Mouse (Mus musculus): Measurements from ENCODE around the gene 4930548H24Rik. TPM values are rescaled to one million over a fixed set of nuclear protein-coding genes. Genes with fewer than 3 reads are reported as not detected.

The 4930548H24Rik gene
- not detected in 2 replicates for polyA plus RNA-seq (2015; fragmentation: Nextera tagmentation; extraction: Ambion mirVana)

GRCm38 (mm10) chr5:31485440-31485839 is at the start of gene 4930548H24Rik:
TSS of gene 4930548H24Rik (plus strand) at chr5:31485740.
- H3K9me3 ChIP-seq, result no peaks in the 10 kb centered on the region
- no peaks in the 10 kb centered on the region for H3K4me1 ChIP-seq (replicated peaks)
- 97% methylated on average over 3 of the region's 3 CpGs for WGBS
- no peak within 1 kb of the TSS for H3K9ac ChIP-seq
- no peaks in the 10 kb centered on the region for H3K27me3 ChIP-seq
- H3K4me3 ChIP-seq, result no peak within 1 kb of the TSS
- no peak within 1 kb of the TSS for H3K27ac ChIP-seq (replicated peaks)
- ATAC-seq (ENCODE audit: low FRiP score, low read depth), result no peak
- peaks cover 23% of the 10 kb centered on the region for H3K36me3 ChIP-seq
- no peak within 1 kb of the TSS for H3K4me2 ChIP-seq

DNA sequence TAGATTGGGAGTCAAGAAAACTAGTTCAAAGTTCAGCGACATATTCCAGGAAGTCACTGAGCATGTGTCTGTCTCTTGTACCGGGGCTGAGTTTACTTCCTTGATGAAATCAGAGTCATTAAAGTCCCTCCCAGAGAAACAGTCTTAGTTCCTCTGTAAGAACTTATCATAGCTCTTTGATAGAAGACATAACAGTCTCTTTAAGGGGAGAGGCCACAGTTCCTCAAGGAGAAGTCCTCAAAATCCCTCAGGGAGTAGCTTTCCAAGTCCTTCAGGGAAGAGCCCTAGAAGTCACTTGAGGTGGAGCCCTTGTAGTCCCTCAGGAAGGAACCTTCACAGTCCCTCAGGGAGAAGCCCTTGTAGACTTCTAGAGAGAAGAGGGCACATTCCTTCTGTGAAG is 34.2 kb upstream of the 4930548H24Rik start:
- Histone ChIP-seq H3K27me3 (no peaks in the 10 kb centered on the region), H3K9ac (no peak overlapping the region), H3K27ac (replicated peaks) (no peak overlapping the region), H3K36me3 (no peaks in the 10 kb centered on the region), H3K9me3 (no peaks in the 10 kb centered on the region), H3K4me1 (replicated peaks) (peaks cover 15% of the 10 kb centered on the region), H3K4me3 (no peak overlapping the region), H3K4me2 (peak overlapping the region; percentile 66; the same call in 1 of the 2 replicates)
- 87% methylated on average over 2 of the region's 2 CpGs for WGBS
- ATAC-seq (ENCODE audit: low FRiP score, low read depth), result no peak

- Histone ChIP-seq H3K27ac (replicated peaks) (peak within 1 kb of the TSS; percentile 59), H3K4me1 (replicated peaks) (peaks cover 15% of the 10 kb centered on the region), H3K9me3 (no peaks in the 10 kb centered on the region), H3K4me2 (peak within 1 kb of the TSS; percentile 66), H3K27me3 (no peaks in the 10 kb centered on the region), H3K36me3 (no peaks in the 10 kb centered on the region), H3K4me3 (peak within 1 kb of the TSS; percentile 61), H3K9ac (peak within 1 kb of the TSS; percentile 49)
- WGBS, result 6% methylated on average over 23 of the region's 23 CpGs
- ATAC-seq (ENCODE audit: low FRiP score, low read depth), result peak; percentile 99
These were observed 33.5 kb upstream of the 4930548H24Rik start, which contains the start of gene Zfp512 for GRCm38 (mm10) chr5:31451878-31452561. TSS of gene Zfp512 (plus strand) at chr5:31452431.

DNA sequence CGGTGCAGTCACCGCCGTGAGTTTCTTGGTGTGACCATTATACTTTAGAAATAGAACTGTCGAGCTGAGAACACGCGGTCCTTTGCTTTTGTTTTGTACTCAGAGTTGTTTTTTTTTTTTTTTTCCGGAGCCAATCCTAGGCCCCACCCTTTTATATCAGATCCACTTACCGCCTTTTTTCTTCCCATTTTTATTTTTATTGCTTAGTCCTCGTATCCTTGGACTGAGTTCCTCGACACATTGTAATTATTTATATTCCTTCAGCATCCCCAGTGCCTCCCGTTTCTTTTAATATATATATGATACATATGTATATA is 33.0 kb upstream of the 4930548H24Rik start:
- Histone ChIP-seq H3K9ac (peak overlapping the region; percentile 49), H3K27ac (replicated peaks) (peak overlapping the region; percentile 56), H3K4me3 (peak overlapping the region; percentile 61), H3K4me1 (replicated peaks) (peaks cover 15% of the 10 kb centered on the region), H3K9me3 (no peaks in the 10 kb centered on the region), H3K27me3 (no peaks in the 10 kb centered on the region), H3K4me2 (peak overlapping the region; percentile 66), H3K36me3 (no peaks in the 10 kb centered on the region)
- WGBS, result under 1% methylated on average over 11 of the region's 11 CpGs
- ATAC-seq (ENCODE audit: low FRiP score, low read depth), result no peak

- Histone ChIP-seq H3K36me3 (no peaks in the 10 kb centered on the region), H3K9me3 (no peaks in the 10 kb centered on the region), H3K27ac (replicated peaks) (no peak overlapping the region), H3K4me1 (replicated peaks) (peaks cover 15% of the 10 kb centered on the region), H3K27me3 (no peaks in the 10 kb centered on the region), H3K9ac (peak overlapping the region; percentile 49), H3K4me3 (peak overlapping the region; percentile 61), H3K4me2 (peak overlapping the region; percentile 66)
- ATAC-seq (ENCODE audit: low FRiP score, low read depth), result no peak
- 12% methylated on average over 7 of the region's 7 CpGs for WGBS
These were observed 32.6 kb upstream of the 4930548H24Rik start for GRCm38 (mm10) chr5:31452886-31453410.

DNA sequence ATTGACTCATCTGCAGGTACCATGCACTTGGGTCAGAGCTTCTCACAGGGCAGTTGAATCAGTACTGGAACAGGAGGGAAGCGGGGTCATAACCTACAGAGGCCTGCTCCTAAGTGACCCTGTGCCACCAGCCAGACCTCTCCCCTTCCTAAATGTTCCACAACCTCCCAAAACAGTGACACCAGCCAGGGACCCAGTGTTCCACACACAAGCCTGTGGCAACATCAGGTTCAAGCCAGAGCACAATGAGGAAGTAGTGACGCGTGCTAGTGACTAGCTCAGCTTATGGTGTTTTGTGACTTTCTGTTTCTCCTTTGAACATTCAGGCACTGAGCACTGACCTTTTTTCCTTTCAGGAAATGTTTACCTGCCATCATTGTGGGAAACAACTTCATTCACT is 17.7 kb upstream of the 4930548H24Rik start:
- ATAC-seq (ENCODE audit: low FRiP score, low read depth), result no peak
- Histone ChIP-seq H3K27ac (replicated peaks) (no peak overlapping the region), H3K9me3 (no peaks in the 10 kb centered on the region), H3K4me3 (no peak overlapping the region), H3K4me1 (replicated peaks) (no peaks in the 10 kb centered on the region), H3K9ac (no peak overlapping the region), H3K27me3 (no peaks in the 10 kb centered on the region), H3K4me2 (no peak overlapping the region), H3K36me3 (peaks cover 71% of the 10 kb centered on the region)
- WGBS, result 96% methylated on average over 3 of the region's 3 CpGs

DNA sequence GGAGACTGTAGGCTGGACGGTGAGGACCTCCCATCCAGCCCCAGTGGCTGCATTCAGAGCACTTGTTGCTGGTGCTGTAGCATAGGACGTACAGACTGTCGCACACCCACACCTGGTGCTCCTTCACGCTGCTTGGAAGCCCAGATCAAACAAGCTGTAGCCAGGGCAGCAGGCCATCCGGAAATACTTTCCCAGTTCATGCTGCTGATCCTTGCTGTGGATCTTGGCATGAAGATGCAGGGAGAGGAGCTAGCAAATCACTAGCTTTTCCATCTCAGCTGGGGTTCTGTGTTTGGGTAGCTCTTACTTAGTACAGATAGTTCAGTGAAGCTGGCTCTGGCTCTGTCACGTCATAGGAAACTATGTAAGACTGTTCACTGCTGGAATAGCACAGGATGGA is 15.8 kb upstream of the 4930548H24Rik start:
- ATAC-seq (ENCODE audit: low FRiP score, low read depth), result no peak
- Histone ChIP-seq H3K36me3 (peaks cover 90% of the 10 kb centered on the region), H3K27me3 (no peaks in the 10 kb centered on the region), H3K4me3 (no peak overlapping the region), H3K9me3 (no peaks in the 10 kb centered on the region), H3K4me2 (no peak overlapping the region), H3K9ac (no peak overlapping the region), H3K4me1 (replicated peaks) (no peaks in the 10 kb centered on the region), H3K27ac (replicated peaks) (no peak overlapping the region)
- 92% methylated on average over 6 of the region's 6 CpGs for WGBS

- WGBS, result 79% methylated on average over 7 of the region's 7 CpGs
- no peak overlapping the region for H3K4me2 ChIP-seq
- H3K9me3 ChIP-seq, result no peaks in the 10 kb centered on the region
- no peaks in the 10 kb centered on the region for H3K4me1 ChIP-seq (replicated peaks)
- no peak overlapping the region for H3K4me3 ChIP-seq
- no peaks in the 10 kb centered on the region for H3K27me3 ChIP-seq
- H3K9ac ChIP-seq, result no peak overlapping the region
- no peak for ATAC-seq (ENCODE audit: low FRiP score, low read depth)
- H3K36me3 ChIP-seq, result peaks cover 95% of the 10 kb centered on the region
- no peak overlapping the region for H3K27ac ChIP-seq (replicated peaks)
These were observed 15.2 kb upstream of the 4930548H24Rik start for GRCm38 (mm10) chr5:31470334-31470733.

DNA sequence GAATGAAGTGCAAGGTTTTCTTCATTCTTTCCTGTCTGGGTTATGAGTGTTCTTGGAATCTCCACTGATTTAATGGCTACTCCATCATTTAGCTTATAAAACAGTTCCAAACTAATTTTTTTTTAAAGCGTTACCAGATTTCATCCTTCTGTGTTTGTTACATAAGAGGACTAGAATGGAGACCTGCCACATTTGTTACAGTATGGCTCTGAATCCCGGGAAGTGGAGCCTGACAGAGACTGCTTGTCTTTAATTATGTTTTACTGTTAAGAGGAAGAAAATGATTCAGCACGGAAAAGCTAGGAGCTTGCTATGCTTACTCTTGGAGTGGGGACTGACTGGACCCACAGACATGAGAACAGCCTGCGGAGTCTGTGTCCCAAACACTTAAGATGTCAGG is 5.0 kb upstream of the 4930548H24Rik start:
- ATAC-seq (ENCODE audit: low FRiP score, low read depth), result no peak
- Histone ChIP-seq H3K36me3 (peaks cover 71% of the 10 kb centered on the region), H3K9me3 (no peaks in the 10 kb centered on the region), H3K4me2 (no peak overlapping the region), H3K27me3 (no peaks in the 10 kb centered on the region), H3K4me3 (no peak overlapping the region), H3K4me1 (replicated peaks) (no peaks in the 10 kb centered on the region), H3K9ac (no peak overlapping the region), H3K27ac (replicated peaks) (no peak overlapping the region)
- WGBS, result 93% methylated on average over 4 of the region's 4 CpGs

DNA sequence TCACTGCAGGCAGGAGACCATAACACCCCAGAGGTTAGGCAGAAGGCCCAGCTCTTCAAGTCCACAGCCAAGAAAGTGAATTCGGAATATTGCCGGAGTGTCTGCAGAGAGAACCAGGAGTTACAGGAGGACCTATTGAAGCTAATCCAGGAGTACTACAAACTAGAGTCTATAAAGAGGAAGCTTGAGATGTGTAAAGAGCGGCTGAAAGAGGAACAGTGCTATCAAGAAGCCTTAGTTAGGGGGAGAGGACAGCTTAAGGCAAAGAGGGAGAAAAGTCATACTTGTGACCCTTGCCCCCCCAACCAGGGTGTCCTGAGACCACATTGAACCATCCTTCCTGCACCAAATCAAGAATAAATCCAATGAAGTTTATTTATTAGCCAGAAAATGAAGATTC is 2.3 kb downstream of the 4930548H24Rik start:
- Histone ChIP-seq H3K9ac (no peak overlapping the region), H3K36me3 (0 out of 2 replicates have a peak, but pooled peaks cover 4% of the 10 kb centered on the region), H3K27ac (replicated peaks) (no peak overlapping the region), H3K27me3 (no peaks in the 10 kb centered on the region), H3K4me2 (no peak overlapping the region), H3K4me1 (replicated peaks) (no peaks in the 10 kb centered on the region), H3K9me3 (no peaks in the 10 kb centered on the region), H3K4me3 (no peak overlapping the region)
- WGBS, result 91% methylated on average over 3 of the region's 3 CpGs
- ATAC-seq (ENCODE audit: low FRiP score, low read depth), result no peak

DNA sequence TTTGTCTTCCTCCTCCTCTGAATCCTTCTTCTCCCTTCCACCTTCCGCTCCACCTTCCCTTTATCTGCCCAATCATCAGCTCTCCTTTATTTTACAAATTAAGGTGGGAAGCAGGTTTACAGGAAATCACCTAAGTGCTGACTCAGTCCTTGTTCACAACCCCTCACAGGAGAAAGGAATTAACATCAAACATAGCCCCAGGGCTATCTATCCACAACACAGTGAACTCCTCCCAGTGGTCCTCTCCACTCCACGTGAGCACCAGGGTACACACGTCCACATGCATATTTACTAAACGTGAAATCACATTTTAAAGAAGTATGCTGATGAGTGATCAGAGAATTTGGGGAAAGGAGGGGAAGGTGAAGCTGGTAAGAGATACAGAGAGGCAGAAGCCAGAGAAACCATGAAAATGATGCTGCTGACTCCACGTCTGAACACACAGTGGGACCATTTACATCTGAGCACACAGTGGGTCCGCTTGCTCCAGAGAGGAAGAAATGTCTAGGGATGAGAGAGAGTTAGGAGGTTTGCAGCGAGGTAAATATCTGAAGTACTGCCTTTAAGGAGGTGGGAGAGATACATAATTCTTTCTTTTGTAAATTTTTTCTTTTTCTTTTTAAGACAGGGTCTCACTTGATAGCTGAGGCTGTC is 3.7 kb downstream of the 4930548H24Rik start:
- no peak overlapping the region for H3K4me3 ChIP-seq
- H3K27me3 ChIP-seq, result no peaks in the 10 kb centered on the region
- H3K27ac ChIP-seq (replicated peaks), result no peak overlapping the region
- WGBS, result 74% methylated on average over 7 of the region's 7 CpGs
- H3K36me3 ChIP-seq, result no peaks in the 10 kb centered on the region
- no peak for ATAC-seq (ENCODE audit: low FRiP score, low read depth)
- no peak overlapping the region for H3K9ac ChIP-seq
- H3K4me1 ChIP-seq (replicated peaks), result peaks cover 3% of the 10 kb centered on the region; the same call in 1 of the 2 replicates
- no peak overlapping the region for H3K4me2 ChIP-seq
- no peaks in the 10 kb centered on the region for H3K9me3 ChIP-seq

DNA sequence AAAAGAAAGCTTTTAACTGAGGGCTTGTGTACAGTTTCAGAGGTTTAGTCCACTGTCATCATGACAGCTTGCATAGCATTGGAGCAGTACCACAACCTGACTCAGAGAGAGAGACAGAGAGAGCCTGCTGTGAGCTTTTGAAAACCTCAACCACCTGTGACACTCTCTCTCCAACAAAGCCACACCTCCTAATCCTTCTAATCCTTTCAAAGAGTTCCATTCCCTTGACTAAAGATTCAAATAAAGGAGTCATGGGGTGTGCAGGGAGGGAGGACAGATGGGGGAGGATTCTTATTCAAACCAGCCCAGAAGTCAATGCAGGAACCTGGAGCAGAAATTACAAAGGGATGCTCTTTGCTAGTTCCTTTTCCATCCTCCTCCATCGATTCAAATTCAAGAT is 6.5 kb downstream of the 4930548H24Rik start:
- Histone ChIP-seq H3K4me1 (replicated peaks) (peaks cover 14% of the 10 kb centered on the region), H3K36me3 (peaks cover 6% of the 10 kb centered on the region), H3K9ac (no peak overlapping the region), H3K27ac (replicated peaks) (no peak overlapping the region), H3K4me3 (no peak overlapping the region), H3K27me3 (no peaks in the 10 kb centered on the region), H3K4me2 (no peak overlapping the region), H3K9me3 (no peaks in the 10 kb centered on the region)
- no peak for ATAC-seq (ENCODE audit: low FRiP score, low read depth)
- WGBS, result 66% methylated on average over 1 of the region's 1 CpGs

Measured in hindbrain, embryonic 15.5 days (tissue).